Comparison of ENCODE assay signal across 8 mouse cellular contexts in genomic region chr19:22303952-22304655, GRCm38 (mm10).
A peak's percentile ranks its signal among the peaks of the same experiment; 100 is the strongest.
DNase-seq lines count a peak whose midpoint lies in the region; ATAC-seq and TF ChIP-seq lines count a peak whose summit lies in the region.

No protein-coding gene starts in this region.

- peak overlapping the region; percentile 57 for H3K4me2 ChIP-seq in hindbrain, embryonic 15.5 days

- peak overlapping the region; percentile 69 for H3K4me3 ChIP-seq in gastrocnemius, adult 2 months
- peak overlapping the region; percentile 30 for H3K4me3 ChIP-seq in hindbrain, embryonic 15.5 days

- intact Hi-C loops in gastrocnemius, adult 2 months (cut with DNase I): loop anchor here (5.0 to 10.0 kb wide), 2 partner anchors 527 to 569 kb away; partner anchors contain the start of gene Cemip2

- peaks cover 14% of the 10 kb centered on the region for H3K4me1 ChIP-seq in hindbrain, embryonic 15.5 days (replicated peaks)

- ATAC-seq in Patski: no peak
- ATAC-seq in hindbrain, embryonic 15.5 days (ENCODE audit: low FRiP score, low read depth): peak; percentile 83

- H3K9ac ChIP-seq in hindbrain, embryonic 15.5 days: peak overlapping the region; percentile 32; the same call in 1 of the 2 replicates

- in situ Hi-C loops in Patski (cut with MboI; ENCODE audit: low pct_unique_long_range_greater_than_20kb): loop anchor here (5.0 to 10.0 kb wide), 2 partner anchors 527 to 559 kb away; partner anchors contain the start of gene Cemip2

- TF ChIP-seq CTCF in Patski (IDR thresholded peaks at IDR 0.05): peak; percentile 36
- peak; percentile 66 for TF ChIP-seq CTCF in gastrocnemius, adult 2 months (IDR thresholded peaks at IDR 0.05)

- no peak for DNase-seq in Patski (ENCODE audit: low read depth, low spot score)
- peak; percentile 80 to 93 for DNase-seq in cerebellum, postnatal 25 days
- DNase-seq in gastrocnemius, adult 2 months: peak; percentile 76
- peak; percentile 68 to 97 for DNase-seq in layer of hippocampus, postnatal 25 days (ENCODE audit: extremely low spot score in 1 of 2, low spot score in 1 of 2)
- DNase-seq in lung, postnatal 10 days: peak; percentile 92
- DNase-seq in retina, embryonic 14.5 days (ENCODE audit: low spot score): peak; percentile 97
- DNase-seq in urinary bladder, adult 18-20 months (ENCODE audit: low spot score in 2 of 2): peak; percentile 42 to 52

- CTCF ChIA-PET in Patski (lab: Charles Lee): interaction anchor here (0.6 to 1.6 kb wide), 6 partner anchors 12 to 556 kb away, joined by 3 to 5 read pairs (median 4); partner anchors contain the start of gene Cemip2

- POLR2A ChIA-PET in Patski (lab: Charles Lee): no interaction called here

- H3K9me3 ChIP-seq in hindbrain, embryonic 15.5 days: no peaks in the 10 kb centered on the region

- no peak overlapping the region for H3K27ac ChIP-seq in gastrocnemius, adult 2 months
- H3K27ac ChIP-seq in hindbrain, embryonic 15.5 days (replicated peaks): peak overlapping the region; percentile 51; the same call in 1 of the 2 replicates

- no peaks in the 10 kb centered on the region for H3K36me3 ChIP-seq in hindbrain, embryonic 15.5 days

- WGBS in hindbrain, embryonic 15.5 days: under 1% methylated on average over 16 of the region's 18 CpGs

- H3K27me3 ChIP-seq in Patski: peaks cover 66% of the 10 kb centered on the region
- H3K27me3 ChIP-seq in hindbrain, embryonic 15.5 days: no peaks in the 10 kb centered on the region
